Mouse (Mus musculus): ENCODE measurements around the gene M1ap. TPM values are rescaled to one million over a fixed set of nuclear protein-coding genes. Genes with fewer than 3 reads are reported as not detected.

The M1ap gene
- polyA plus RNA-seq, 1 experiment from 2014 or later: 0.26 TPM

- Histone ChIP-seq H3K9ac (ENCODE audit: low read length) (no peak overlapping the region), H3K4me2 (ENCODE audit: low read depth, low read length) (no peak overlapping the region), H3K9me3 (replicated peaks; ENCODE audit: control insufficient read depth, low read length) (no peaks in the 10 kb centered on the region), H3K4me1 (ENCODE audit: control insufficient read depth, insufficient read depth, low read length) (peaks cover 4% of the 10 kb centered on the region; the same call in 1 of the 2 replicates), H3K36me3 (ENCODE audit: control insufficient read depth, insufficient read depth, low read length) (no peaks in the 10 kb centered on the region), H3K27ac (ENCODE audit: low read length) (no peak overlapping the region), H3K4me3 (replicated peaks; ENCODE audit: low read length) (no peak overlapping the region), H3K27me3 (ENCODE audit: control insufficient read depth, insufficient read depth, low read length) (no peaks in the 10 kb centered on the region)
- WGBS: 65% methylated on average over 8 of the region's 8 CpGs
- ATAC-seq (ENCODE audit: insufficient read depth, low FRiP score): no peak
Measured at GRCm38 (mm10) chr6:82999986-83000385, 53.3 kb downstream of the M1ap start.

DNA sequence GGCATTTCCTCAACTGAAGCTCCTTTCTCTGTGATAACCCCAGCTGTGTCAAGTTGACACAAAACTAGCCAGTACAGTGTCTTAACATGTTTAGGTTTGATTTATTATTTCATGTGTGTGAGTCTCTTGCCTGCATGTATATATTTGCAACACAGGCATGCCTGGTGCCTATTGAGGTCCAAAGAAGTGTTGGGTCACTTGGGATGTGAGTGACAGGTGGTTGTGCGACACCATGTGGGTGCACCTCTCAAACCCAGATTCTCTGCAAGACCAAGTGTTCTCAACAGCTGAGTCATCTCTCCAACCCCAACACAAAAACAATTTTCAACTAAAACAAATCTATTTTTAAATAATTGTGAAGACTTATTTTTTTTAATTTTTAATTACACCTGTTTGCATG lies 56.4 kb downstream of the M1ap start:
- Histone ChIP-seq H3K4me3 (replicated peaks; ENCODE audit: low read length) (no peak overlapping the region), H3K4me1 (ENCODE audit: control insufficient read depth, insufficient read depth, low read length) (no peaks in the 10 kb centered on the region), H3K4me2 (ENCODE audit: low read depth, low read length) (no peak overlapping the region), H3K27ac (ENCODE audit: low read length) (no peak overlapping the region), H3K9me3 (replicated peaks; ENCODE audit: control insufficient read depth, low read length) (no peaks in the 10 kb centered on the region), H3K36me3 (ENCODE audit: control insufficient read depth, insufficient read depth, low read length) (no peaks in the 10 kb centered on the region), H3K9ac (ENCODE audit: low read length) (no peak overlapping the region), H3K27me3 (ENCODE audit: control insufficient read depth, insufficient read depth, low read length) (no peaks in the 10 kb centered on the region)
- no peak for ATAC-seq (ENCODE audit: insufficient read depth, low FRiP score)
- 93% methylated on average over 1 of the region's 1 CpGs for WGBS

DNA sequence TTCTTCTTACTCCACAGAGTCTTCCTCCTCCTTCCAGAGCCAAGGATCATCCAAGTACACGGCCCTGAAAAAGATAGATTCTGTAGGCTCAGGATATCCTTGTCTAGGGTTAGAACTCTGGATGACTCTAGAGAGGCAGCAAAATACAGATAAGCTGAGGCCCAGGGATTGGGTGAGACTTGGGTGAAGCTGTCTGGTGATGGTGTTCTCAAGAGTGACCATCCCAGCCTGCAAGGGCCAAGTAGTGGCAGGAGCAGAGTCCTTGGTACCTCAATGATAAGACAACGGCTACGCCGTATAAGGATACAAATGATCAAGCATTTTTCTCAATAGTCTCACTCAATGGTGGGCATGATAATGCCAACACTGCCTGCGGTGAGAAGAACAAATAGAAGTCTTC lies 57.1 kb downstream of the M1ap start:
- whole genome bisulfite sequencing: 90% methylated on average over 5 of the region's 5 CpGs
- H3K27ac ChIP-seq (ENCODE audit: low read length): no peak overlapping the region
- no peak; the same call in 1 of the 2 replicates for ATAC-seq (ENCODE audit: insufficient read depth, low FRiP score)

GRCm38 (mm10) chr6:83004309-83004708 lies 57.6 kb downstream of the M1ap start:
- H3K27ac ChIP-seq (ENCODE audit: low read length): no peak overlapping the region
- ATAC-seq (ENCODE audit: insufficient read depth, low FRiP score): no peak

More for the DNA sequence above, 57.1 kb downstream of the M1ap start:
- Histone ChIP-seq H3K27me3 (ENCODE audit: control insufficient read depth, insufficient read depth, low read length) (no peaks in the 10 kb centered on the region), H3K36me3 (ENCODE audit: control insufficient read depth, insufficient read depth, low read length) (no peaks in the 10 kb centered on the region), H3K4me1 (ENCODE audit: control insufficient read depth, insufficient read depth, low read length) (no peaks in the 10 kb centered on the region), H3K4me2 (ENCODE audit: low read depth, low read length) (no peak overlapping the region), H3K9me3 (replicated peaks; ENCODE audit: control insufficient read depth, low read length) (no peaks in the 10 kb centered on the region), H3K4me3 (replicated peaks; ENCODE audit: low read length) (no peak overlapping the region), H3K9ac (ENCODE audit: low read length) (no peak overlapping the region)

GRCm38 (mm10) chr6:83004872-83005271 lies 58.2 kb downstream of the M1ap start:
- Histone ChIP-seq H3K4me1 (ENCODE audit: control insufficient read depth, insufficient read depth, low read length) (0 out of 2 replicates have a peak, but pooled peaks cover under 1% of the 10 kb centered on the region), H3K4me3 (replicated peaks; ENCODE audit: low read length) (no peak overlapping the region)
- 59% methylated on average over 7 of the region's 7 CpGs for WGBS

More at GRCm38 (mm10) chr6:83004309-83004708, 57.6 kb downstream of the M1ap start:
- Histone ChIP-seq H3K9me3 (replicated peaks; ENCODE audit: control insufficient read depth, low read length) (no peaks in the 10 kb centered on the region), H3K36me3 (ENCODE audit: control insufficient read depth, insufficient read depth, low read length) (no peaks in the 10 kb centered on the region), H3K9ac (ENCODE audit: low read length) (no peak overlapping the region), H3K4me3 (replicated peaks; ENCODE audit: low read length) (no peak overlapping the region), H3K4me2 (ENCODE audit: low read depth, low read length) (no peak overlapping the region), H3K27me3 (ENCODE audit: control insufficient read depth, insufficient read depth, low read length) (no peaks in the 10 kb centered on the region), H3K4me1 (ENCODE audit: control insufficient read depth, insufficient read depth, low read length) (no peaks in the 10 kb centered on the region)
- 79% methylated on average over 2 of the region's 2 CpGs for WGBS

GRCm38 (mm10) chr6:83005444-83006011 lies 58.8 kb downstream of the M1ap start:
- Histone ChIP-seq H3K27me3 (ENCODE audit: control insufficient read depth, insufficient read depth, low read length) (no peaks in the 10 kb centered on the region), H3K4me3 (replicated peaks; ENCODE audit: low read length) (no peak overlapping the region), H3K36me3 (ENCODE audit: control insufficient read depth, insufficient read depth, low read length) (no peaks in the 10 kb centered on the region), H3K27ac (ENCODE audit: low read length) (peak overlapping the region; percentile 9; the same call in 1 of the 2 replicates), H3K9me3 (replicated peaks; ENCODE audit: control insufficient read depth, low read length) (no peaks in the 10 kb centered on the region), H3K9ac (ENCODE audit: low read length) (no peak overlapping the region), H3K4me2 (ENCODE audit: low read depth, low read length) (no peak overlapping the region), H3K4me1 (ENCODE audit: control insufficient read depth, insufficient read depth, low read length) (0 out of 2 replicates have a peak, but pooled peaks cover 6% of the 10 kb centered on the region)
- no peak for ATAC-seq (ENCODE audit: insufficient read depth, low FRiP score)
- 70% methylated on average over 10 of the region's 10 CpGs for WGBS

More at GRCm38 (mm10) chr6:83004872-83005271, 58.2 kb downstream of the M1ap start:
- Histone ChIP-seq H3K36me3 (ENCODE audit: control insufficient read depth, insufficient read depth, low read length) (no peaks in the 10 kb centered on the region), H3K4me2 (ENCODE audit: low read depth, low read length) (no peak overlapping the region), H3K9me3 (replicated peaks; ENCODE audit: control insufficient read depth, low read length) (no peaks in the 10 kb centered on the region), H3K27ac (ENCODE audit: low read length) (peak overlapping the region; percentile 9; the same call in 1 of the 2 replicates), H3K27me3 (ENCODE audit: control insufficient read depth, insufficient read depth, low read length) (no peaks in the 10 kb centered on the region), H3K9ac (ENCODE audit: low read length) (no peak overlapping the region)
- no peak for ATAC-seq (ENCODE audit: insufficient read depth, low FRiP score)

DNA sequence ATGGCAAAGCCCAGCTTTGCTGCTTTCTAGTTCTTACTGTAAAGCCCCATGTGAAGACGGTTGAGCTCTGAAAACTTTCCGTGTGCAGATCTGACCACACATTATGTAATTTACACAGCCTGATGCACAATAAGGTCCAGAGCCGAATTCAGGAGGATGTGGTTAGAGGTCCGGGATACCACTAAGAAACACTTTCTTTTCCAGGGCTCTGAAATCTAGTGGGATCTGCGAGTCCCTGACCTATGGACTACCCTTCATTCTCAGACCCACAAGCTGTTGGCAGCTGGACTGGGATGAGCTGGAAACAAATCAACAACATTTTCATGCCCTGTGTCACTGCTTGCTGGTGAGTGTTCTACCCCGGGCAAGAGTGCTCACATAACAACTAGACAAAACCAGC lies 59.4 kb downstream of the M1ap start:
- no peaks in the 10 kb centered on the region for H3K27me3 ChIP-seq (ENCODE audit: control insufficient read depth, insufficient read depth, low read length)
- no peak overlapping the region for H3K4me2 ChIP-seq (ENCODE audit: low read depth, low read length)
- 77% methylated on average over 6 of the region's 6 CpGs for WGBS
- no peak overlapping the region for H3K27ac ChIP-seq (ENCODE audit: low read length)
- H3K4me3 ChIP-seq (replicated peaks; ENCODE audit: low read length): no peak overlapping the region
- H3K36me3 ChIP-seq (ENCODE audit: control insufficient read depth, insufficient read depth, low read length): no peaks in the 10 kb centered on the region
- H3K9ac ChIP-seq (ENCODE audit: low read length): no peak overlapping the region
- H3K4me1 ChIP-seq (ENCODE audit: control insufficient read depth, insufficient read depth, low read length): 0 out of 2 replicates have a peak, but pooled peaks cover 6% of the 10 kb centered on the region
- ATAC-seq (ENCODE audit: insufficient read depth, low FRiP score): no peak
- no peaks in the 10 kb centered on the region for H3K9me3 ChIP-seq (replicated peaks; ENCODE audit: control insufficient read depth, low read length)

- no peak for ATAC-seq (ENCODE audit: insufficient read depth, low FRiP score)
- 0 out of 2 replicates have a peak, but pooled peaks cover 6% of the 10 kb centered on the region for H3K4me1 ChIP-seq (ENCODE audit: control insufficient read depth, insufficient read depth, low read length)
- H3K9me3 ChIP-seq (replicated peaks; ENCODE audit: control insufficient read depth, low read length): no peaks in the 10 kb centered on the region
- no peaks in the 10 kb centered on the region for H3K27me3 ChIP-seq (ENCODE audit: control insufficient read depth, insufficient read depth, low read length)
- H3K4me3 ChIP-seq (replicated peaks; ENCODE audit: low read length): no peak overlapping the region
- no peak overlapping the region for H3K9ac ChIP-seq (ENCODE audit: low read length)
- no peaks in the 10 kb centered on the region for H3K36me3 ChIP-seq (ENCODE audit: control insufficient read depth, insufficient read depth, low read length)
- H3K27ac ChIP-seq (ENCODE audit: low read length): no peak overlapping the region
- no peak overlapping the region for H3K4me2 ChIP-seq (ENCODE audit: low read depth, low read length)
- 36% methylated on average over 3 of the region's 3 CpGs for WGBS
Measured at GRCm38 (mm10) chr6:83008659-83009058, 62.0 kb downstream of the M1ap start.

- Histone ChIP-seq H3K4me3 (replicated peaks; ENCODE audit: low read length) (no peak overlapping the region), H3K36me3 (ENCODE audit: control insufficient read depth, insufficient read depth, low read length) (no peaks in the 10 kb centered on the region), H3K9me3 (replicated peaks; ENCODE audit: control insufficient read depth, low read length) (no peaks in the 10 kb centered on the region), H3K4me2 (ENCODE audit: low read depth, low read length) (no peak overlapping the region), H3K27ac (ENCODE audit: low read length) (peak overlapping the region; percentile 34; the same call in 1 of the 2 replicates), H3K4me1 (ENCODE audit: control insufficient read depth, insufficient read depth, low read length) (peaks cover 12% of the 10 kb centered on the region; the same call in 1 of the 2 replicates), H3K27me3 (ENCODE audit: control insufficient read depth, insufficient read depth, low read length) (no peaks in the 10 kb centered on the region), H3K9ac (ENCODE audit: low read length) (no peak overlapping the region)
- no peak for ATAC-seq (ENCODE audit: insufficient read depth, low FRiP score)
- WGBS: 34% methylated on average over 7 of the region's 7 CpGs
Measured at GRCm38 (mm10) chr6:83010010-83010409, 63.3 kb downstream of the M1ap start.

Data from stomach, embryonic 16.5 days (tissue).